Mouse (Mus musculus) cerebellum, adult 11-12 months (tissue): ENCODE results near the gene Vrk2.

Experiments used
- DNase-seq: peaks from one replicate; pipeline ENCODE4 v3.0.0; 2022

Vrk2 gene

GRCm38 (mm10) chr11:26593061-26594059, at the start of gene Vrk2, which contains the start of gene Gm6899:
TSS of gene Vrk2 (minus strand) at chr11:26593999.
TSS of gene Gm6899 (plus strand) at chr11:26593241.
- DNase-seq: no peak

- no peak for DNase-seq
These were observed 48.3 kb upstream of the Vrk2 start for GRCm38 (mm10) chr11:26642141-26642540.

- no peak for DNase-seq
These were observed 46.6 kb upstream of the Vrk2 start for GRCm38 (mm10) chr11:26640314-26640785.

- DNase-seq: no peak
These were observed 42.4 kb upstream of the Vrk2 start for GRCm38 (mm10) chr11:26636239-26636638.

GRCm38 (mm10) chr11:26622727-26623126, 28.9 kb upstream of the Vrk2 start:
- DNase-seq: no peak

- no peak for DNase-seq
These were observed 24.9 kb upstream of the Vrk2 start for GRCm38 (mm10) chr11:26618475-26619223.

- DNase-seq: no peak
These were observed 15.0 kb upstream of the Vrk2 start for GRCm38 (mm10) chr11:26608795-26609194.

GRCm38 (mm10) chr11:26604061-26604655, 10.4 kb upstream of the Vrk2 start:
- DNase-seq: no peak

GRCm38 (mm10) chr11:26601571-26602175, 7.9 kb upstream of the Vrk2 start:
- DNase-seq: no peak

- no peak for DNase-seq
These were observed 6.9 kb upstream of the Vrk2 start for GRCm38 (mm10) chr11:26600692-26601091.

- no peak for DNase-seq
These were observed 5.1 kb upstream of the Vrk2 start for GRCm38 (mm10) chr11:26598876-26599275.

- DNase-seq: no peak
These were observed 4.0 kb upstream of the Vrk2 start for GRCm38 (mm10) chr11:26597761-26598160.

- no peak for DNase-seq
These were observed 3.3 kb upstream of the Vrk2 start for GRCm38 (mm10) chr11:26597145-26597544.

- DNase-seq: no peak
These were observed 2.4 kb upstream of the Vrk2 start for GRCm38 (mm10) chr11:26596186-26596585.

- no peak for DNase-seq
These were observed 688 bp upstream of the Vrk2 start for GRCm38 (mm10) chr11:26594487-26594886.

GRCm38 (mm10) chr11:26592395-26593053, 1.3 kb downstream of the Vrk2 start:
- no peak for DNase-seq

- no peak for DNase-seq
These were observed 6.6 kb downstream of the Vrk2 start for GRCm38 (mm10) chr11:26587184-26587524.

- peak; percentile 30 for DNase-seq
These were observed 7.2 kb downstream of the Vrk2 start for GRCm38 (mm10) chr11:26586367-26587183.

GRCm38 (mm10) chr11:26585409-26586366, 8.1 kb downstream of the Vrk2 start:
- no peak for DNase-seq

- no peak for DNase-seq
These were observed 42.2 kb downstream of the Vrk2 start for GRCm38 (mm10) chr11:26551551-26551950.
